Mouse (Mus musculus) cortical plate, adult 2 months (tissue): ENCODE measurements around the gene Olfr766-ps1. TPM values are rescaled to one million over a fixed set of nuclear protein-coding genes. Genes with fewer than 3 reads are reported as not detected.
"Not testable (repeated sequence)": the region's sequence is repeated elsewhere in the genome, so short reads cannot be mapped to it uniquely, and the experiment has no call there.

Experiments
- H3K27ac ChIP-seq: fragments of 200-500 bp; 2 replicates; pipeline ENCODE4 v1.5.1; 2012; ENCODE audit warnings: low read length, control low read depth, inconsistent platforms; ENCODE audit not compliant: insufficient read depth
- H3K4me1 ChIP-seq: fragments of 200-500 bp; 2 replicates; pipeline ENCODE4 v1.6.1; 2011; ENCODE audit warnings: low read length; ENCODE audit not compliant: control insufficient read depth, insufficient read depth
- H3K4me3 ChIP-seq: fragments of 200-500 bp; 2 replicates; pipeline ENCODE4 v1.5.1; 2011; ENCODE audit warnings: mild to moderate bottlenecking, low read length, control low read depth; ENCODE audit not compliant: insufficient read depth
- CTCF ChIP-seq: fragments of 200-500 bp; IDR thresholded peaks from 2 replicates; pipeline ENCODE4 v1.5.1; 2011; ENCODE audit warnings: mild to moderate bottlenecking, control low read depth, low read length; ENCODE audit not compliant: insufficient read depth; ENCODE audit errors: extremely low read depth
- POLR2A ChIP-seq: fragments of 200-500 bp; IDR thresholded peaks from 2 replicates; pipeline ENCODE4 v1.6.1; 2011; ENCODE audit warnings: mild to moderate bottlenecking, low read length, control low read depth; ENCODE audit not compliant: insufficient read depth; ENCODE audit errors: extremely low read depth
- polyA plus RNA-seq: library from polyadenylated mRNA; depleted of rRNA; stranded (reverse); fragments of >200 nt; gene quantifications from 2 replicates; pipeline ENCODE4 v1.2.3, GENCODE M21; 2012; rRNA removed

The Olfr766-ps1 gene
- polyA plus RNA-seq = not detected in 2 replicates

DNA sequence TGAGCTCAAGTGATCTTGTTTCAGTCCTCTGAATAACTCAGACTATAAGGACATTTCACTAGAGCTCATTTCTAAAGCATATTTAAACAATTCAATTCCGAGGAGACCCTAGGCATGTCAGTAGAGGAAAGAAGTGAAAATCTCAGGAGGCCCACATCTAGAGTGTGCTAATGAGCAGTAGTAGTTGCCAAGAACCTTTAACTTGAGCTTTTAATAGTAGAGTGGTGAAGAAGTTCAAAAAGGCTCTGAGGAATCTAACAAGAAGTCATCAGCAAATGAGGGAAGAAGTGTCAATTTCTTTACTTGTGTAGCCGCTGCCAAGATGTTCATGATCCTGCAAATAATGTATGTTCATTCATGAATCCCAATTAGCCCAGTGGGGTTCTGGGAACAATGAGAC is at the start of gene Olfr766-ps1:
TSS of gene Olfr766-ps1 (minus strand) at position 101 of the 400 bp plus-strand sequence.
- TF ChIP-seq POLR2A (no peak), CTCF (no peak)
- H3K27ac ChIP-seq = no peak within 1 kb of the TSS
- H3K4me3 ChIP-seq = no peak within 1 kb of the TSS
- H3K4me1 ChIP-seq = no peaks in the 10 kb centered on the region

DNA sequence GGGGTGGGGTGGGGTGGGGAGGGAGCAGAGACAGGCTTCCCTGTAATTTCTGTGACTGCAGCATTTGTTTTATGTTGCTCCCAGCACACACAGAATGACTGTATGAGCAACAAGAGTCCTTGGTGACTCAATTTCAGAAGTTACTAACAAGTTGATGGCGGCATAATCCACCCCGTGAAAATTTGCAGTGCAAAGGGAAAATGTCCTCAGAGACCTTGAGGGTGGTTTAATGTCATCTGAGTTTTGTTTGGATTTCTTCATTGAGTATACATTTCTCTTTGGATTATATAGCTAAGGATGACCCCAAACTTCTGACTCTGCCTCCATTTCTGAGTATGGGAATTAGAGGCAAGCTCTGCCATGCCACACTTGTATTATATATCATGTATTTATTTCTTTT is 49.0 kb upstream of the Olfr766-ps1 start, which contains the start of gene Olfr769:
TSS of gene Olfr769 (minus strand) at position 101 of the 400 bp plus-strand sequence.
- no peak within 1 kb of the TSS for H3K4me3 ChIP-seq
- no peak within 1 kb of the TSS for H3K27ac ChIP-seq
- no peaks in the 10 kb centered on the region for H3K4me1 ChIP-seq
- TF ChIP-seq CTCF (no peak), POLR2A (no peak)

DNA sequence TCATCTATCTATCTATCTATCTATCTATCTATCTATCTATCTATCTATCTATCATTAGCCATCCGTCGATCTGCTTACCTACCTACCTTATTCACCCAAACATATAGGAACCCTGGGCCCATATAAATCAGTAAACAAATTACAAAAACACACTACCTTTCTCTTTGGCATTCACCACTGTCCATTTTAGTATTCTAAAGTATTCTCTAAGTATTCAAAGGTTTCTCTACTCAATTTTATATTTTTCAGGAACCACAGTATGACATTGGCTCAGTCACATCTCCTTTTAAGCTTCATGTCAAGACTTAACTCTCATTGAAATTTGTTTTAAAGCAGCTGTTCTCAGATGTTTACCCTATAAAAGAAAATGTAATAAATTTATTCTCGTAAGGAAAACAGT is 46.4 kb upstream of the Olfr766-ps1 start:
- no peaks in the 10 kb centered on the region for H3K4me1 ChIP-seq
- TF ChIP-seq POLR2A = no peak
- no peak for TF ChIP-seq CTCF
- no peak overlapping the region for H3K4me3 ChIP-seq
- H3K27ac ChIP-seq = no peak overlapping the region

DNA sequence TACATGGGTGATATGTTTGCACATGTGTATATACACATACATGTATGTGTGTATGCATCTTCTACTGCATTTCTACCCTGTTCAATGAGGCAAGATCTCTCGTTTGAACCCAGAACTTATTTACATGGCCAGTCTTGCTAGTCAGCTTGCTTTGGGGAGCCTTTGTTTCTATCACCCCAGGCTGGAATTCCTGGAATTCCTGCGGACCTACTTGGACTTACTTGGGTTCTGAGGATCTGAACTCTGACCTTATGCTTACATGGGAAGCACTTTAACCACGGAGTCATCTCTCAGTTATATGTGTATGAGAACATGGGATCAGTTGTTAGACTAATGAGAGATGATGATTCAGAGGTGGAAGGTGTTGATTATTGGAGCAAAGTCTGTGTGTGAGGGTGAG is 32.5 kb upstream of the Olfr766-ps1 start:
- Histone ChIP-seq H3K4me1 (no peaks in the 10 kb centered on the region), H3K4me3 (no peak overlapping the region), H3K27ac (no peak overlapping the region)
- TF ChIP-seq POLR2A (no peak), CTCF (no peak)

DNA sequence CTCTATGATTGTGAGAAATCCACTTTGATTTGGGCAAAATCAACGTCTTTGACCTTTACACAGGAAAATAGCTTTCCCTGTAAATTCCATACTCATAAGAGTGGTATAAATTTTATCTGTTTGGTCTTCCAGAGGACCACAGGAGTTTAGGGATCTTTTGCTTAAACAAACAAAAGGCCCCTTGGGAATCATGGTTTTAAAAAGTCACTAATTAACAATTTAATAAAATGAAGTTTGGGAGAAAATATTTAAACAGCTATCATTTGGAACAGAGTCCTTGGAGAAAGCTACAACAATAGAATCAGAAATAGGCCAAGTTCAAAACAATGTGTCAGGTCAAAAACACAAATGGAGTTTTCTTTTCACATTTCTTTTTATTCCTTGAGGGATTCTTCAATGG is 30.5 kb upstream of the Olfr766-ps1 start, which contains the start of gene Olfr768:
TSS of gene Olfr768 (minus strand) at position 101 of the 400 bp plus-strand sequence.
- Histone ChIP-seq H3K4me1 (no peaks in the 10 kb centered on the region), H3K27ac (no peak within 1 kb of the TSS), H3K4me3 (no peak within 1 kb of the TSS)
- TF ChIP-seq POLR2A (no peak), CTCF (no peak)

DNA sequence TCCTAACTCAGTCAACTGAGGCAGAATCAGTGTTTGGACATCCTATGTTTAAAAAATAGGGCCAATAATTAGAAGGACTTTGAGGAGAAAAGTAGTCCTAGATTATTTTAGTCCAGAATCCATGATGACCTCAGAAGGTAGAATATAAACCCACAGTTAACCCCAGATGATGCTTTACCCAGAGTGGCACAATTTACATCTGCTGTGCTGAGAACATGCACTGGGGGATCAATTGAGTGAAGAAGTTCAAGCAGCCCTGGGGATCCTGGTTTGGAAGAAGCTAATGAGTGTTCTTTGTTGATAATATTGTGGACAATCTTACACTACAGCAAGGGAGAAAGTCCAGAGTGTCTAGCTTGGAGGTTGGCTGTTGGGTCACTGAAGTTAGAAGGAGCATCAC is 14.0 kb upstream of the Olfr766-ps1 start, which contains the start of gene Olfr767:
TSS of gene Olfr767 (minus strand) at position 101 of the 400 bp plus-strand sequence.
- H3K4me3 ChIP-seq, H3K27ac ChIP-seq, H3K4me1 ChIP-seq: not testable (repeated sequence)

DNA sequence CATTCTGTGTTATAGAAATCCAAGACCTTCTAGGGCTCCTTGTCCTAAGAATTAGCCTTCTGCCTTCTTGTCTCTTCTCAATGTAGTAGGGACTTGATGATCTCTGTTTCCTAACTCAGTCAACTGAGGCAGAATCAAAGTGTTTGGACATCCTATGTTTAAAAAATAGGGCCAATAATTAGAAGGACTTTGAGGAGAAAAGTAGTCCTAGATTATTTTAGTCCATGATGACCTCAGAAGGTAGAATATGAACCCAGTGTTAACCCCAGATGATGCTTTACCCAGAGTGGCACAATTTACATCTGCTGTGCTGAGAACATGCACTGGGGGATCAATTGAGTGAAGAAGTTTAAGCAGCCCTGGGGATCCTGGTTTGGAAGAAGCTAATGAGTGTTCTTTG is 18.9 kb downstream of the Olfr766-ps1 start, which contains the start of gene Olfr765:
TSS of gene Olfr765 (minus strand) at position 101 of the 400 bp plus-strand sequence.
- not testable (repeated sequence) for H3K4me1 ChIP-seq, H3K4me3 ChIP-seq, H3K27ac ChIP-seq

DNA sequence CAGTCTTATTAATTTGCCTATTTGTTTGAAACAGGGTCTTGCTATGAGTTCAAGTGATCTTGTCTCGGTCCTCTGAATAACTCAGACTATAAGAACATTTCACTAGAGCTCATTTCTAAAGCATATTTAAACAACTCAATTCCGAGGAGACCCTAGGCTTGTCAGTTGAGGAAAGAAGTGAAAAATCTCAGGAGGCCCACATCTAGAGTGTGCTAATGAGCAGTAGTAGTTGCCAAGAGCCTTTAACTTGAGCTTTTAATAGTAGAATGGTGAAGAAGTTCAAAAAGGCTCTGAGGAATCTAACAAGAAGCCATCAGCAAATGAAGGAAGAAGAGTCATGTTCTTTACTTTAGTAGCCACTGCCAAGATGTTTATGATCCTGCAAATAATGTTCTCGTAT is 29.0 kb downstream of the Olfr766-ps1 start, which contains the start of gene Olfr764-ps1:
TSS of gene Olfr764-ps1 (minus strand) at position 101 of the 400 bp plus-strand sequence.
- TF ChIP-seq CTCF = no peak
- no peak for TF ChIP-seq POLR2A
- no peaks in the 10 kb centered on the region for H3K4me1 ChIP-seq
- H3K27ac ChIP-seq = no peak within 1 kb of the TSS
- H3K4me3 ChIP-seq = no peak within 1 kb of the TSS

DNA sequence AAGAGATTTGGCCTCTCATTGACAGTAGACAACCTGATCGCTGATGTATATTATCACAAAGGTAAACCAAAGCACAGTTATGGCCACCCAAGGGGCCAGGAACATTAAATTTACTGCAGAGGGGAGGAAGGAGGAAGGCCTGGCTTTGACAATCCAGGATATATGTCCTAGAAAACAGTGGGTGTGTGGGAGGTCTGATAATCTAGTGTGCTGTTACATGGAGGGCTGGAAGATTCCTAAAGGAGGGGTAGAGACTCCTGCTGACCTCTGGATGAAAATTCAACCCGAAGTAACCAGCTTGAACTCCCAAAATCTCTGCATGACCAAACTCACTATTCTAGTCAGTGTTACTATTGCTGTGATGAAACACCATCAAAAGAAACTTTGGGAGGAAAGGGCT is 40.4 kb downstream of the Olfr766-ps1 start:
- Histone ChIP-seq H3K4me3 (no peak overlapping the region), H3K27ac (no peak overlapping the region), H3K4me1 (no peaks in the 10 kb centered on the region)
- no peak for TF ChIP-seq CTCF
- no peak for TF ChIP-seq POLR2A

DNA sequence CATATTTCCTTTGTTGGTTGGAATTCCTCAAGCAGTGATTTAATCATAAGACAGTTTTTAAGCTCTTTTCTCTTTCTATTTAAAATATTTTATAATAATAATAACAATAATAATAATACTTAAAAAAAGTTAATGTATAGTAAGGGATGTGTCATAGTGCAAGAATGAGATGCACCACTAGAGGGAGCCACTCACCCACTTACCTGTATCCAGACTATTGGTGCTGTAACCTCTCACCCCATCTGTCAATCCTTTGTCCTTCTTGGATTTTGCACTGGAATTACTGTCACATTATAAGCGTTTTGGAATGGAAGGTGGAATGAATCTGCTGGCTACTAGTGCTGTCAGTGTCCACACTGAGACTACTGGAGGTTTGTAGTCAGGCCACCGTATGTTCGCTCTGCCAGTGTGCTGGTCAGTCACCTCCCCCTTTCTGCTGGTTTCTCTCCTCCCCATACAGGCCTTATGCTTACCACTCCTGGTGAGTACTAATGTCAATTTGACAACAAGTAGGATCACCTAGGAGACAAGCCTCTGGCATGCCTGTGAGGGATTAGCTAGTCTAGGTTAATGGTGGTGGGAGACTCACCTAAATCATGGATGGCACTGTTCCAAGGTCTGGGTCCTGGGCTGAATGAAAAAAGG is 42.6 kb downstream of the Olfr766-ps1 start:
- Histone ChIP-seq H3K4me3 (no peak overlapping the region), H3K27ac (no peak overlapping the region), H3K4me1 (no peaks in the 10 kb centered on the region)
- no peak for TF ChIP-seq POLR2A
- peak; percentile 64 for TF ChIP-seq CTCF
